Mouse (Mus musculus): ENCODE data around the gene Lenep. TPM values are rescaled to one million over a fixed set of nuclear protein-coding genes. Genes with fewer than 3 reads are reported as not detected.
A peak's percentile ranks its signal among the peaks of the same experiment; 100 is the strongest.

Lenep gene
- polyA plus RNA-seq, 1 experiment from 2014 or later: 0.89 TPM

GRCm38 (mm10) chr3:89380711-89381110, 21.9 kb downstream of the Lenep start:
- Histone ChIP-seq H3K9ac (no peak overlapping the region), H3K9me3 (no peaks in the 10 kb centered on the region), H3K36me3 (no peaks in the 10 kb centered on the region), H3K27me3 (no peaks in the 10 kb centered on the region), H3K27ac (replicated peaks) (no peak overlapping the region), H3K4me3 (no peak overlapping the region), H3K4me1 (replicated peaks) (peaks cover 15% of the 10 kb centered on the region), H3K4me2 (no peak overlapping the region)
- whole genome bisulfite sequencing: 94% methylated on average over 18 of the region's 18 CpGs
- no peak for ATAC-seq (ENCODE audit: low FRiP score, low read depth)

- Histone ChIP-seq H3K27ac (replicated peaks) (no peak overlapping the region), H3K4me2 (no peak overlapping the region), H3K9me3 (no peaks in the 10 kb centered on the region), H3K36me3 (no peaks in the 10 kb centered on the region), H3K9ac (no peak overlapping the region), H3K4me1 (replicated peaks) (peaks cover 15% of the 10 kb centered on the region), H3K4me3 (no peak overlapping the region), H3K27me3 (no peaks in the 10 kb centered on the region)
- whole genome bisulfite sequencing: 97% methylated on average over 14 of the region's 14 CpGs
- no peak for ATAC-seq (ENCODE audit: low FRiP score, low read depth)
Measured at GRCm38 (mm10) chr3:89380291-89380690, 22.3 kb downstream of the Lenep start.

GRCm38 (mm10) chr3:89379388-89380131, 23.0 kb downstream of the Lenep start:
- Histone ChIP-seq H3K36me3 (no peaks in the 10 kb centered on the region), H3K9me3 (no peaks in the 10 kb centered on the region), H3K4me2 (peak overlapping the region; percentile 86), H3K27ac (replicated peaks) (no peak overlapping the region), H3K27me3 (no peaks in the 10 kb centered on the region), H3K4me1 (replicated peaks) (peaks cover 15% of the 10 kb centered on the region), H3K4me3 (no peak overlapping the region), H3K9ac (no peak overlapping the region)
- ATAC-seq (ENCODE audit: low FRiP score, low read depth): no peak
- WGBS: 86% methylated on average over 31 of the region's 31 CpGs

GRCm38 (mm10) chr3:89378394-89379067, 24.1 kb downstream of the Lenep start:
- Histone ChIP-seq H3K4me1 (replicated peaks) (peaks cover 15% of the 10 kb centered on the region), H3K9ac (peak overlapping the region; percentile 57), H3K27ac (replicated peaks) (no peak overlapping the region; the same call in 1 of the 2 replicates), H3K4me3 (peak overlapping the region; percentile 48), H3K4me2 (peak overlapping the region; percentile 86), H3K27me3 (no peaks in the 10 kb centered on the region), H3K9me3 (no peaks in the 10 kb centered on the region), H3K36me3 (no peaks in the 10 kb centered on the region)
- peak; percentile 89 for ATAC-seq (ENCODE audit: low FRiP score, low read depth)
- under 1% methylated on average over 24 of the region's 29 CpGs for WGBS

GRCm38 (mm10) chr3:89377831-89378230, 24.8 kb downstream of the Lenep start:
- Histone ChIP-seq H3K9ac (no peak overlapping the region), H3K27me3 (no peaks in the 10 kb centered on the region), H3K27ac (replicated peaks) (no peak overlapping the region), H3K36me3 (no peaks in the 10 kb centered on the region), H3K4me1 (replicated peaks) (peaks cover 15% of the 10 kb centered on the region), H3K9me3 (no peaks in the 10 kb centered on the region), H3K4me3 (no peak overlapping the region), H3K4me2 (peak overlapping the region; percentile 86)
- 69% methylated on average over 4 of the region's 4 CpGs for WGBS
- peak; percentile 9; the same call in 1 of the 2 replicates for ATAC-seq (ENCODE audit: low FRiP score, low read depth)

- Histone ChIP-seq H3K9me3 (no peaks in the 10 kb centered on the region), H3K9ac (no peak overlapping the region), H3K4me2 (no peak overlapping the region), H3K27ac (replicated peaks) (no peak overlapping the region), H3K4me1 (replicated peaks) (peaks cover 11% of the 10 kb centered on the region), H3K36me3 (no peaks in the 10 kb centered on the region), H3K4me3 (no peak overlapping the region), H3K27me3 (no peaks in the 10 kb centered on the region)
- WGBS: 47% methylated on average over 5 of the region's 5 CpGs
- ATAC-seq (ENCODE audit: low FRiP score, low read depth): no peak
Measured at GRCm38 (mm10) chr3:89373581-89374231, 28.9 kb downstream of the Lenep start.

GRCm38 (mm10) chr3:89367338-89367737, 35.3 kb downstream of the Lenep start:
- Histone ChIP-seq H3K27me3 (no peaks in the 10 kb centered on the region), H3K9ac (no peak overlapping the region), H3K9me3 (no peaks in the 10 kb centered on the region), H3K27ac (replicated peaks) (no peak overlapping the region), H3K4me3 (no peak overlapping the region), H3K4me2 (no peak overlapping the region), H3K36me3 (no peaks in the 10 kb centered on the region), H3K4me1 (replicated peaks) (no peaks in the 10 kb centered on the region)
- no peak for ATAC-seq (ENCODE audit: low FRiP score, low read depth)
- WGBS: 73% methylated on average over 11 of the region's 11 CpGs

- no peaks in the 10 kb centered on the region for H3K36me3 ChIP-seq
- H3K4me3 ChIP-seq: no peak overlapping the region
- no peak for ATAC-seq (ENCODE audit: low FRiP score, low read depth)
- H3K27me3 ChIP-seq: no peaks in the 10 kb centered on the region
- no peak overlapping the region for H3K4me2 ChIP-seq
- H3K9ac ChIP-seq: no peak overlapping the region
- no peaks in the 10 kb centered on the region for H3K9me3 ChIP-seq
- no peak overlapping the region for H3K27ac ChIP-seq (replicated peaks)
- WGBS: 74% methylated on average over 20 of the region's 20 CpGs
- no peaks in the 10 kb centered on the region for H3K4me1 ChIP-seq (replicated peaks)
Measured at GRCm38 (mm10) chr3:89365486-89366414, 36.8 kb downstream of the Lenep start.

- Histone ChIP-seq H3K4me2 (no peak within 1 kb of the TSS), H3K4me3 (no peak within 1 kb of the TSS), H3K36me3 (no peaks in the 10 kb centered on the region), H3K27me3 (no peaks in the 10 kb centered on the region), H3K27ac (replicated peaks) (no peak within 1 kb of the TSS), H3K9me3 (no peaks in the 10 kb centered on the region), H3K9ac (no peak within 1 kb of the TSS), H3K4me1 (replicated peaks) (no peaks in the 10 kb centered on the region)
- ATAC-seq (ENCODE audit: low FRiP score, low read depth): no peak
- 82% methylated on average over 11 of the region's 11 CpGs for WGBS
Measured at GRCm38 (mm10) chr3:89365153-89365485, 37.5 kb downstream of the Lenep start, which contains the start of gene Dcst1. TSS of gene Dcst1 (minus strand) at chr3:89365253.

GRCm38 (mm10) chr3:89364631-89365030, 38.0 kb downstream of the Lenep start:
- 57% methylated on average over 8 of the region's 8 CpGs for whole genome bisulfite sequencing
- ATAC-seq (ENCODE audit: low FRiP score, low read depth): no peak
- H3K9ac ChIP-seq: no peak overlapping the region

GRCm38 (mm10) chr3:89361675-89362074, 40.9 kb downstream of the Lenep start, which contains the start of gene Dcst2:
TSS of gene Dcst2 (plus strand) at chr3:89361975.
- no peaks in the 10 kb centered on the region for H3K9me3 ChIP-seq
- no peak within 1 kb of the TSS for H3K4me3 ChIP-seq
- H3K27me3 ChIP-seq: no peaks in the 10 kb centered on the region
- ATAC-seq (ENCODE audit: low FRiP score, low read depth): no peak
- H3K4me1 ChIP-seq (replicated peaks): no peaks in the 10 kb centered on the region
- no peaks in the 10 kb centered on the region for H3K36me3 ChIP-seq
- no peak within 1 kb of the TSS for H3K4me2 ChIP-seq
- H3K27ac ChIP-seq (replicated peaks): no peak within 1 kb of the TSS
- no peak within 1 kb of the TSS for H3K9ac ChIP-seq
- WGBS: 91% methylated on average over 7 of the region's 7 CpGs

More at GRCm38 (mm10) chr3:89364631-89365030, 38.0 kb downstream of the Lenep start:
- H3K27ac ChIP-seq (replicated peaks): no peak overlapping the region
- no peak overlapping the region for H3K4me3 ChIP-seq
- no peaks in the 10 kb centered on the region for H3K36me3 ChIP-seq
- no peak overlapping the region for H3K4me2 ChIP-seq
- no peaks in the 10 kb centered on the region for H3K9me3 ChIP-seq
- no peaks in the 10 kb centered on the region for H3K4me1 ChIP-seq (replicated peaks)
- H3K27me3 ChIP-seq: no peaks in the 10 kb centered on the region
